Mouse (Mus musculus) right cerebral cortex, postnatal 4 days (tissue): ENCODE data around the gene Dgcr8.

Experiments
- DNase-seq: peaks from one replicate; pipeline ENCODE4 v3.0.0-alpha.2; 2022

The Dgcr8 gene

DNA sequence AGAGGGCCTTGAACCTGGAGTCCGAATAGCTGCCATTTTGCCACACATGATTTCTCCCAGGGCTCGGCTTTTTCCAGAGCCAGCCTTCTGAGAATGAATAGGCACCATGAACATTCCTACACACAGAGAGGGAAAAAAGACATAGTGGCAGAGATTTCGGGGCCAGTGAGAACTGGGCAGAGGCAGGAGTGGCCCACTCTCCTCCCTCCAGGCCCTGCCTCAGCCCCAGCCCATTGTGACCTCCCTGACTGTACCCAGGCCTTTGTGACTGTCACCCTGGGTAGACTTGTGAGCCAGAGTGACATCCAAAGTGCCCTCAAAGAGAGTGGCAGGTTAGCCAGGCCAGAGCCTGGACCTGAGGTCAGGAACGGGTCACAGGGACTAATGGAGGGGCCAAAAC is 71.5 kb downstream of the Dgcr8 start, which contains the start of gene Ccdc188:
Gene Ccdc188 (plus strand): TSS at position 301 of the 400 bp plus-strand sequence.
- no peak for DNase-seq

GRCm38 (mm10) chr16:18214858-18215257 is 74.2 kb downstream of the Dgcr8 start:
- no peak for DNase-seq

GRCm38 (mm10) chr16:18213689-18214088 is 75.4 kb downstream of the Dgcr8 start:
- DNase-seq: peak; percentile 81

DNA sequence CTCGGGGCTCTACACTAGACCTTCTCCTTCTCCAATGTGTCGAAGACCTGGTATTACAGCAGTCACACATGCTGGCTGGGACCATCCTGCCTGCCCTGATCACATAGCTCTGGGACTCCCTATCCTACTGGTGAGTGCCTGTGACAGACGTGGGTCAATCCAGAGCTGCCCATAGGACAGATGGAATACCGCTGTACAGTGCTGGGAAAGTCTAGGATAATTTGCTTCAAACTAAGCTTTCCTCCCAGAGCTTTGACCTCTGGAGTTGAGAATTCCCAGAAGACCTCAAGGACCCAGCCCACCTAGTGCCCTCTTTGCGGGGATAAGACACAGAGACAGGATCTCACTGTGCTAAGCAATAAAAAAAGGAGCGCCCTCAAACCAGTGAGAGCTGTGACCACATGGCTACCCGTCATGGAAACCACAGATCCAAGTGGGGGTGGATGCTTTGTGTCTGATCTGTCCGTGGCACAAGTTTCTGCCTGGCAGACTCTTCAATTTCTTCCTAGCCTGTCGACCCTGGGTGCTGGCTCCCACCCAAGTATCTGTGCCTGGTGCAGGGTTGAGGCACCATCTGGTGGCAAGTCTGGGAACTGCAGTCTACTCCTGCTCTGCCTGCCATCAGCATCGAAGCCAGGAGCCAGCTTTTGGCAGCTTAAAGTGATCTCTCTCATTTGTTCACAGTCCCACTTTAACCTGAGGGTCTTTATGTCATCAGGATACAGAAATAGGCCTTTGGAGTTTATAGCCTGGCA is 77.5 kb downstream of the Dgcr8 start:
- peak; percentile 100 for DNase-seq

DNA sequence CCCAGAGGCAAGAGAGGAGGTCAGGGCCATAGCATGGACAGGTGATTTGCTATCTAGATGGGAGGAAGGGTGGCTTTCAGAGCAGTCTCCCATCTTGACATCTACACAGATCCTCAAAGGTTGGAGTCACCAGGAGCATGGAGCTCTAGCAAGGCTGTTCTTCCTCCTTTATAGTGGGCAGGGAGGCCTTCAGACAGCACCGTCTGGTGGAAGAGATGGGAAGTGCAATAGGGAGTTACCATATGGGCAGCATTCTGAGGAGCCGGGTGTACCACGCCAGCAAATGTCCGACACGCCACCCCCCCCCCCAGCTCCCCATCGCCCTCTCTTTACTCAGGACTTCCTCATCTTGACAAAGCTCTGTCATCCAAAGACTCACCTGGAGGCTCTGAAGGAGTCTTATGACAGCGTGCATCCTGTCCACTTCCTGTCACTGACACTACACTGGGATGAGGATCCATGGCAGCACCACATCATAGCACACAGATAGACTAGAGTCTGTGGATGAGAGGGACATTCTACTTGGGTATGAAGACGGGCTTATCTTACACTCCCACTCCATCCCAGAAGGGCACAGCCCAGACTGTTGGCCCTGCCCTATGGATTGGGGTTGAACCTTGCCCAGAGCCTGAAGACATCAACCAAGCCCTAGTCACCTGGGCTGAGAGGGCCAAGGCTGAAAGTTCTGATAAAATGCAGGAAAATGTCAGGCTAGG is 78.2 kb downstream of the Dgcr8 start:
- DNase-seq: peak; percentile 70
